In genomic region chr9:85748204-85749141, GRCm38 (mm10) we compare ENCODE assay signal across 8 mouse cellular contexts. TPM values are rescaled to one million over a fixed set of nuclear protein-coding genes. Genes with fewer than 3 reads are reported as not detected.
A peak's percentile ranks its signal among the peaks of the same experiment; 100 is the strongest.
DNase-seq lines count a peak whose midpoint lies in the region; ATAC-seq lines count a peak whose summit lies in the region.

No protein-coding gene starts in this region.

- no peaks in the 10 kb centered on the region for H3K27me3 ChIP-seq in hindbrain, embryonic 14.5 days (ENCODE audit: control insufficient read depth, insufficient read depth, low read length)

- no peaks in the 10 kb centered on the region for H3K9me3 ChIP-seq in hindbrain, embryonic 14.5 days (ENCODE audit: control insufficient read depth, low read length)

- DNase-seq in T-cell, adult 2 months (ENCODE audit: low spot score), result peak; percentile 80
- DNase-seq in cerebellum, adult 9-10 months, result peak; percentile 84
- DNase-seq in frontal cortex, adult 2 months (ENCODE audit: extremely low spot score in 1 of 2, low spot score in 1 of 2), result peak; percentile 24 to 71
- DNase-seq in hindbrain, embryonic 14.5 days (ENCODE audit: low spot score), result peak; percentile 76
- peak; percentile 48 to 75 for DNase-seq in left cerebral cortex, adult 9 months (ENCODE audit: low spot score in 2 of 2)
- DNase-seq in right cerebral cortex, postnatal 14 days, result peak; percentile 59
- DNase-seq in urinary bladder, postnatal 4 days (ENCODE audit: low spot score in 2 of 2), result peak; percentile 69 to 77

- H3K27ac ChIP-seq in hindbrain, embryonic 14.5 days, result peak overlapping the region; percentile 96

- 2% methylated on average over 36 of the region's 43 CpGs for WGBS in hindbrain, embryonic 14.5 days

- 0 out of 2 replicates have a peak, but pooled peaks cover 1% of the 10 kb centered on the region for H3K36me3 ChIP-seq in hindbrain, embryonic 14.5 days (replicated peaks; ENCODE audit: control insufficient read depth, insufficient read depth)

- peak overlapping the region; percentile 70 for H3K4me2 ChIP-seq in hindbrain, embryonic 14.5 days (replicated peaks)

- peak overlapping the region; percentile 74 for H3K4me3 ChIP-seq in hindbrain, embryonic 14.5 days (replicated peaks; ENCODE audit: low read length)

- peak; percentile 84 for ATAC-seq in hindbrain, embryonic 14.5 days (ENCODE audit: low FRiP score)
- ATAC-seq in megakaryocyte progenitor cell, adult 5-6 weeks (replicated peaks; ENCODE audit: poor library complexity), result peak; percentile 59

- H3K9ac ChIP-seq in hindbrain, embryonic 14.5 days, result peak overlapping the region; percentile 86

- H3K4me1 ChIP-seq in hindbrain, embryonic 14.5 days (replicated peaks; ENCODE audit: control insufficient read depth, insufficient read depth, low read length), result peaks cover 19% of the 10 kb centered on the region; the same call in 1 of the 2 replicates

RNA-seq across cellular contexts. Expression of gene Ibtk, which starts 0.7 kb away (rescaled TPM):
- 11.8 and 12.3 TPM in 2 replicates for polyA plus RNA-seq in frontal cortex, adult 2 months (2012; rRNA removed)
- 37.3 and 39.0 TPM in 2 replicates for polyA plus RNA-seq in hindbrain, embryonic 14.5 days (2014; fragmentation: Nextera tagmentation; extraction: Ambion mirVana)
- total RNA-seq in megakaryocyte progenitor cell, adult 5-6 weeks (2015), result 43.0 and 47.1 TPM in 2 replicates
- total RNA-seq in megakaryocyte progenitor cell, adult 5-6 weeks (2017), result 75.3 and 82.3 TPM in 2 replicates

Comparison
In these comparisons a context has a peak if more than half of its experiments do, and no peak if none do; other contexts are left out.
1. Peak in every context shown above with its lines: DNase-seq, ATAC-seq, H3K4me3 ChIP-seq and H3K27ac ChIP-seq.